Mouse (Mus musculus) adrenal gland, adult 8-10 months (tissue): ENCODE measurements around the gene Aoc3. TPM values are rescaled to one million over a fixed set of nuclear protein-coding genes. Genes with fewer than 3 reads are reported as not detected.
A peak's percentile ranks its signal among the peaks of the same experiment; 100 is the strongest.
"Not testable (repeated sequence)": the region's sequence is repeated elsewhere in the genome, so short reads cannot be mapped to it uniquely, and the experiment has no call there.

Experiments used
- DNase-seq: peaks from one replicate; pipeline ENCODE4 v3.0.0; 2022
- total RNA-seq, 4 experiments: library from RNA; stranded (reverse); gene quantifications; 2 replicates each; pipeline ENCODE4 v1.2.4; 2022

The Aoc3 gene
- total RNA-seq: 100 to 1,000 TPM in 1 of 4 experiments, 10 to 100 TPM in 3; 22.9 to 107 (median 42.7) TPM

DNA sequence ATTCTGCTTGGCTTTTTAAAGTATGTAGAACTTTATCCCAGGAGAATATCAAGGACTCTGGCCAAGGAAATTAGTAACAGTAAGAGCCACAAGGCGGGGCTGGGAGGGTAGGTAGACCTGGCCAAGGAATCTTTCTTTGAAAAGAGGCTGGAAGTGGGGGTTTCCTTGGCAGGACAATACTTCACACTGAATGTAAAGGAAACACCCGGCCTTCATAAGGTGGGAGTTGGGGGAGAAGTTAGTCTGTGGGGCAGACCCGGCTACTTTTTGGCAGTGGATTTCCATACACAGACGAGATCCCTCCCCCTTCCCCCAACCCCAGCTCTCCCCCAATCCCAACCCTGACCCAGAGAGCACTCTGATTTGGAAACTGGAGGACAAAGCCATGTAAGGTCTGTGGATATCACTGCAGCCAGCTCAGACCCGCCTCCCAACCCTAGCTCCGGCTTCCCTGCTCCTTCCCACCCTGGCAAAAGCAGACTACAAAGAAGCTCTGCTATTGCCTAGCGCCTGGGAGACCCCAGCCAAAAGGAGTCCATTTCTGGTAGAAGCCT is at the start of gene Aoc3:
Gene Aoc3, plus strand, starts transcription at position 235 of the 554 bp plus-strand sequence.
- DNase-seq: no peak

GRCm38 (mm10) chr11:101280837-101281236 is 49.6 kb upstream of the Aoc3 start:
- no peak for DNase-seq

DNA sequence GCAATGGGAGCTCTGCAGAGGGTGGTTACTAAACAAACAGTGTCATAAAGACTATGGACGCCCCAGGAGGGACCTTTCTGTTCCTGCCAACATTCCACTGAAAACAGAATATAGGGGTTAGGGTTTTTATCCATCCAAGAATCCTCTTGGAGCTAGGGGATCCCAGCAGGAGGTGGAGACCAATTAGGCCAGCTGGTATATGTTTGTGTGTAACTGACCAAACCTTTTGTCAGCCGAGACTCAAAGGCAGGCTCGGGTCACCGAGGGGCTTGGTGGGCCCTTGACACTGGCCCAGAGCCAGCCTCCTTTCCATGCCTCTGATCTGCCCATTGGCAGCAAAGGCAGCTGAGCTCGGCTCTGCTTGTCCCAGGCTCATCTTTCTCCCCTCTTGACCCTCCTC is 47.5 kb upstream of the Aoc3 start:
- no peak for DNase-seq

DNA sequence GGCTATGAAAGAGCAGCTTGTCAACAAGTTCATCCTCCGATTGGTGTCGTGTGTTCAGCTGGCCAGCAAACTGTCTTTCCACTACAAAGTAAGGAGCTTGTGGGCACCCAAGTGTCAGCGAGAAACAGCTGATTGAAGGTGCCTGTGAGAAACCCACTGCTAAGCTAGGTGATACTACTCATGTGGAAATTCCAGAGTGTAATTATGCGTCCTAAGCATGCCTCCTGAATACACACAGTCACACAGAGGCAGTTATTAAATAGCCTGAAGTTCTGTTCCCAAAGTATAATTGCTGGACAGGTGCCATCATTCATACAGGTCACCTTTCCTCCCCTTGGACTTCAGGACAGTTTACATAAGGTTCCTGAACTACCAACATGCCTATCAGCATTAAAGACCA is 46.6 kb upstream of the Aoc3 start:
- no peak for DNase-seq

DNA sequence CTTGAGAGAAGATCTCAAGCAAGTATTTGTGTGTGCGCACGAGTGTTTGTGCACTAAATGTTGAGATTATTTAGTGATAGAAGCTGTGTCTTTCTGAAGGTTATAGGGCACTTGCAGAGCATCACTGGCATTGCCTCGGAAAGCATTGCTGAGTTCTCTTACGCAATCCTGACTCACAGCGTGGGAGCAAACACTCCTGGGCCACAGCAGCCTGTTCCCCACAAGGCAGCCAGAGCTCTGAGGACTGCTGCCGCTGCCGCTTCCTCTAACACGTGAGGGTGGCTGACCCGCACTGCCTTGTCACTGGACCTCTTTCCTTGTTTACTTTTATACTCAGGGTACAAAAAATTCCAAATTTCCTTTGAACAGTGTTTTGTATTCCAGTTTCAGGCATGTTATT is 43.1 kb upstream of the Aoc3 start:
- peak; percentile 60 for DNase-seq

DNA sequence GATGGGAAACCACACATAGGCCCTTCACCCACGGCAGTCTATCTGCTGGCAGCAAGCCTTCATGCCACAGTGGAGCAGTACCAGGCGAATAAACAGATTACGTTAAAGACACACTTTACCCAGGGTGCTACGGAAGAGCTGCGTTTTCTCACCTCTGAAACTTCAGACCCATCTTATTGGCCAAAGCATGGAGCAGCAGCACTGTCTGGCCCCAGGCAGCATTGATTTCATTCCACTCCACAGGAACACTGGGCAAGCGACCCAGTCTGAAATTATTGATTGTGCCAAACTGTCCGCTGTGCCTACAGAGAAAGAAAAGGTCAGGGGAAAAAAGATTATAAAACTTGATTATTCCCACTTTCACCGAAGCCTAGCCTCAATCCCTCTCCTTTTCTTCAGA is 39.2 kb upstream of the Aoc3 start:
- no peak for DNase-seq

- no peak for DNase-seq
These were observed 35.2 kb upstream of the Aoc3 start for GRCm38 (mm10) chr11:101295191-101295590.

- no peak for DNase-seq
These were observed 29.5 kb upstream of the Aoc3 start for GRCm38 (mm10) chr11:101300881-101301280.

DNA sequence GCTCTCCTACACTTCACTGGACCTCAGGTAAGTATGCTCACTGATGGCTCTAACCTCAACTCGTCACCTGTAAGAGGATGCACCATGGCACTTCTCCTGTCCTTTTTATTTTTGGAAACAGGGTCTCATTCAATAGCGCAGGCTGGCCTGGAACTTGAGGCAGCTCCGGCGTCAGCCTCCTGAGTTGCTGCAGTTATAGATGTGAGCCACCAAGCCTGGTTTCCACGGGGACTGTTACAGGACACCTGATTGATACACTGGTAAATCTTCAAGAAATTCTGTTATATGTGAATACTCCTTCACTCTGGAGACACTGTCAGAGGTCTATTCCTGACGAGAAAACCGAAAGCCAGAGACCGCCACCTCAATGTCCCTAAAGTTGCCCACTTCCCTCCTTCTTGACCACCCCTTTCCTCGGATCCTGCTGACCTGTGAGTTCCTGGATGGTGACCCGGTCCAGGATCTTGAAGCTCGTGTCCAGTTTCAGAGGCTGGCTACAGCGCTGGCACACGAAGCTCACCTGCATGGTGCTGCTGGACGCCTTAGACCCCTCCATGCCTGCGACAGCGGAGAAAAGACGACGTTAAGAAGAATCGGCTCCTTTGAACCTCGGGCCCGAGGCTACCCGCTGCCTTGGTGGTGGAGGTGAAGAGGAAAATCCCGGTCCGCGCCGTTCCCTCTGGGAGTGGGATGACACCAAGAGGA is 29.0 kb upstream of the Aoc3 start:
- no peak for DNase-seq

DNA sequence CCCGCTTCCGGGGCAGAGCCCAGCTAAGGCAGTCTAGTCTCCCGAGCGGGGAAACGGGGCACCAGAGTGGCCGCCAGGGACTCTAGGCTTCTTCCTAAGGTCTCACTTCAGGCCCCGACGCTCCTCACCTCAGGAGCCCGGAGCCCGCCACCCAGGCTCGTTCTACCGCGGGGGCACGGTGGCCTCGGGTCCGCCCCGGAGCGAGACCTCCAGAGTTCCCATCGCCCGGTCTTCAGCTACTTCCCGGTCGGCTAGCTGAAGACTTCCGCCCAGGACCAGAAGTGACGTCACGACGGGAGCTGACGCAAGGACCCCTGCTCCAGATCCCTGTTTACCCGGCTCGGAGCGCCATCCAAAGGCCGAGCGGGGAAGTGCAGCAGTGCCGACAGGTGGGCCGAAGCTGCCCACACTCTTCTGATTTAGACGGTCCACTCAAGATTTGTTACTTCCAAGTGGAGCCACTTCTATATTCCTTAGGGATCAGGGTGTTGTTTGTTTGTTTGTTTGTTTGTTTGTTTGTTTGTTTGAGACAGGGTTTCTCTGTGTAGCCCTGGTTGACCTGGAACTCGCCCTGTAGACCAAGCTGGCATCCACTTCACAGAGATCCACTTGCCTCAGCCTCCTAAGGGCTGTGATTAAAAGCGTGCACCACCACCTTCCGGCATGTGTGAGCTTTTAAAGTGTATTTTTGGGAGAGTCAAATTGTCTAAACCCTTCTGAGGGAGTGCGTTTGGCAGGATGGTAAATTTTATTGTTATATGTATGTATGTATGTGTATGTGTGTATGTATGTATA is 28.2 kb upstream of the Aoc3 start, which contains the start of gene Becn1:
Gene Becn1, minus strand, starts transcription at position 283 of the 795 bp plus-strand sequence.
- DNase-seq: peak; percentile 92

GRCm38 (mm10) chr11:101307744-101308143 is 22.7 kb upstream of the Aoc3 start:
- no peak for DNase-seq

DNA sequence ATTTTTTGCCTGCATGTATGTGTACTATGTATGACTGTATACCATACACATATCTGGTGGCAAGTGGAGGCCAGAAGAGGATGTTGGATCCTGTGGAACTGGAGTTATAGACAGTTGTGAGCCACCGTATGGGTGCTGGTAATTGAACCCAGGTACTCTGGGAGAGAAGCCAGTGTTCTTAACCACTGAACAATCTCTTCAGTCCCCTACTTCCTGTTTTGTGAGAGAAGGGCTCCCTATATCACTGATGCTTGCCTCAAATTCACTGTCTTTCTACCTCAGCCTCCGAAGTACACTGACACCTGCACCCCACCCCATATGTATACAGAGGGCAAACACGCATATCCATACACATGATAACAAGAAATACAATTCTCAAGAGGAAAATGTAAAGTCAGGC is 19.3 kb upstream of the Aoc3 start:
- DNase-seq: no peak

DNA sequence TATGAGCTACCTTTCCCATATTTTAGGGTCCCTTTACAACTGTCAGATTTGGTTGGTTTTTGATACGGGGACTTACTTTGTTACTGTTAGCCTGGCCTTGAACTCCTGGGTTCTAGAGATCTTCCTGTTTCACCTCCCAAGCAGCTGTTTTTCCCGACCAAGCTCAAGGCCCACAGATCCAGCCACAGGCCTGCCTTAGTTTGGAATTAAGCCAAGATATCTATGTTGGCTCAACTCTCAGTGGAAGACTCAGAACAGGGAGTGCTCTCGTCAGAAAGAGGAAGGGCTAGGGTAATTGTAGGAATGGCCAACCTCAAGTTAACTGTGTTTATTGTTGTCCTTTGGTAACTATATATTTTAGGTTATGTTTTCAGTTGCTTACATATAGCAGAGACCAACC is 18.3 kb upstream of the Aoc3 start:
- DNase-seq: no peak

GRCm38 (mm10) chr11:101314567-101314966 is 15.8 kb upstream of the Aoc3 start:
- DNase-seq: no peak

- DNase-seq: no peak
These were observed 15.2 kb upstream of the Aoc3 start for GRCm38 (mm10) chr11:101315082-101315650.

- DNase-seq: peak; percentile 89
These were observed 14.5 kb upstream of the Aoc3 start, which contains the start of gene Psme3 for GRCm38 (mm10) chr11:101315665-101316500. TSS of gene Psme3 (plus strand) at chr11:101316213.

DNA sequence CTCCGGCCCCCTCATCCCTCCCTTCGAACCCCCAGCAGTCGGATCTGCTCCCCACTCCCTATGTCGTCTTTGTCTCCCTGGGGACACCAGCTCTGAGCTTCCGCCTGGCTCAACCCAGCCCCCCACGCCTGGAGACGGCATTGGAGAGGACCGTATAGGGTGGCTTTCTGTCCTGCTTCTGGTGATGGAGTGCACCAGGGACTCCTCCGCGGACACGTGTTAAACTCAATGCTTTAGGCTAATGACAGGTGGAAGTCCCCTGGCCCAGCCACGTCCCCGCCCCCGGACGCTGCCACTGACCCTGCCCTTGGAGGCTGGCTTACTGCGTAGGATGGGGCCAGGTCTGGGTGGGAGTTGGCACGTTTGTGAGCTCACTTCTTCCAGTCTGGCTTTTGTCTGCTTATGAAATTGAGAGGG is 13.9 kb upstream of the Aoc3 start:
- no peak for DNase-seq

GRCm38 (mm10) chr11:101323609-101324008 is 6.8 kb upstream of the Aoc3 start:
- DNase-seq: peak; percentile 46

- DNase-seq: no peak
These were observed 5.6 kb upstream of the Aoc3 start, which contains the start of gene Aoc2 for GRCm38 (mm10) chr11:101324763-101325162. TSS of gene Aoc2 (plus strand) at chr11:101325063.

- not testable (repeated sequence) for DNase-seq
These were observed 5.2 kb upstream of the Aoc3 start for GRCm38 (mm10) chr11:101325201-101325600.

GRCm38 (mm10) chr11:101326147-101326546 is 4.3 kb upstream of the Aoc3 start:
- DNase-seq: no peak

- DNase-seq: no peak
These were observed 3.1 kb upstream of the Aoc3 start for GRCm38 (mm10) chr11:101327311-101327710.
